19 mouse cellular contexts compared by ENCODE assay signal in genomic region chr8:44758727-44759126, GRCm38 (mm10).
DNase-seq lines count a peak whose midpoint lies in the region; ATAC-seq lines count a peak whose summit lies in the region.
"Had no signal": no experiment of that assay in that cellular context is flagged by ENCODE, and none has a peak within 500 bp of the region (broad histone marks: within the 10 kb centered on the region; RNA-seq: fewer than 3 reads in every experiment).

No protein-coding gene starts in this region.

- DNase-seq in cerebellum, postnatal 10 days, result peak; percentile 16 to 46
- no peak for DNase-seq in cerebellum, adult 9-10 months
- peak; percentile 49 for DNase-seq in kidney, adult 9 months
- DNase-seq in NIH3T3 (ENCODE audit: low read depth), result peak; percentile 3
- DNase-seq in fibroblast of lung, adult 2 months (ENCODE audit: low read depth), result peak; percentile 18
- no peak for DNase-seq in right cerebral cortex, postnatal 36 days (ENCODE audit: low spot score in 2 of 2)
- DNase-seq in spleen, adult 18-20 months, result no peak
- DNase-seq: cerebellum, adult 11-12 months; gastrocnemius, adult 2 months; heart, adult 18-20 months; thymus, postnatal 36 days had no signal

- no peak overlapping the region for H3K9ac ChIP-seq in kidney, embryonic 16.5 days (replicated peaks; ENCODE audit: low read length)
- H3K9ac ChIP-seq: hindbrain, embryonic 14.5 days; limb, embryonic 12.5 days; liver, embryonic 14.5 days; neural tube, embryonic 12.5 days had no signal

- H3K4me2 ChIP-seq in kidney, embryonic 16.5 days (replicated peaks; ENCODE audit: low read depth, low read length), result no peak overlapping the region
- H3K4me2 ChIP-seq: hindbrain, embryonic 14.5 days; limb, embryonic 12.5 days; neural tube, embryonic 12.5 days had no signal

- peaks cover 5% of the 10 kb centered on the region; the same call in 1 of the 2 replicates for H3K4me1 ChIP-seq in kidney, embryonic 16.5 days (ENCODE audit: insufficient read depth, low read length)
- H3K4me1 ChIP-seq: limb, embryonic 12.5 days; megakaryocyte, embryonic 14.5 days; neural tube, embryonic 12.5 days had no signal

- no peaks in the 10 kb centered on the region for H3K9me3 ChIP-seq in kidney, embryonic 16.5 days (ENCODE audit: low read length)
- H3K9me3 ChIP-seq: limb, embryonic 12.5 days; neural tube, embryonic 12.5 days had no signal

- no peaks in the 10 kb centered on the region for H3K36me3 ChIP-seq in kidney, embryonic 16.5 days (ENCODE audit: insufficient read depth, low read length)
- H3K36me3 ChIP-seq: limb, embryonic 12.5 days; neural tube, embryonic 12.5 days had no signal

- no peaks in the 10 kb centered on the region for H3K27me3 ChIP-seq in kidney, embryonic 16.5 days (ENCODE audit: insufficient read depth, low read length)
- H3K27me3 ChIP-seq: limb, embryonic 12.5 days; megakaryocyte, embryonic 14.5 days; neural tube, embryonic 12.5 days had no signal

- WGBS in kidney, embryonic 16.5 days, result 47% methylated on average over 6 of the region's 6 CpGs

- no peak for ATAC-seq in kidney, embryonic 16.5 days (ENCODE audit: low FRiP score, low TSS enrichment)
- ATAC-seq: lung, postnatal 0 days had no signal

- H3K4me3 ChIP-seq in kidney, embryonic 16.5 days (ENCODE audit: low read length), result no peak overlapping the region
- H3K4me3 ChIP-seq: erythroblast, embryonic 14.5 days; gastrocnemius, adult 2 months; limb, embryonic 12.5 days; megakaryocyte, embryonic 14.5 days; neural tube, embryonic 12.5 days had no signal

- H3K27ac ChIP-seq in kidney, embryonic 16.5 days (ENCODE audit: low read length), result no peak overlapping the region
- H3K27ac ChIP-seq: gastrocnemius, adult 2 months; hindbrain, embryonic 14.5 days; limb, embryonic 12.5 days; liver, embryonic 14.5 days; neural tube, embryonic 12.5 days had no signal

Comparison
In these comparisons a context has a peak if more than half of its experiments do, and no peak if none do; other contexts are left out.
1. DNase-seq: peak in cerebellum, postnatal 10 days (2 of 2), kidney, adult 9 months (single experiment), NIH3T3 (single experiment) and fibroblast of lung, adult 2 months (single experiment); none in cerebellum, adult 9-10 months (single experiment), right cerebral cortex, postnatal 36 days (0 of 2) and spleen, adult 18-20 months (0 of 2).